Mouse (Mus musculus): ENCODE data around the gene Cdc42ep1. TPM values are rescaled to one million over a fixed set of nuclear protein-coding genes. Genes with fewer than 3 reads are reported as not detected.
A peak's percentile ranks its signal among the peaks of the same experiment; 100 is the strongest.
"Not testable (repeated sequence)": the region's sequence is repeated elsewhere in the genome, so short reads cannot be mapped to it uniquely, and the experiment has no call there.

Gene Cdc42ep1
- total RNA-seq, 2 experiments from 2014 or later: 14.4 to 16.5 TPM

- DNase-seq (ENCODE audit: low spot score in 2 of 2): no peak
- intact Hi-C loops (cut with DNase I): no loop called here
Observed at GRCm38 (mm10) chr15:78844791-78845190, 2.4 kb downstream of the Cdc42ep1 start.

DNA sequence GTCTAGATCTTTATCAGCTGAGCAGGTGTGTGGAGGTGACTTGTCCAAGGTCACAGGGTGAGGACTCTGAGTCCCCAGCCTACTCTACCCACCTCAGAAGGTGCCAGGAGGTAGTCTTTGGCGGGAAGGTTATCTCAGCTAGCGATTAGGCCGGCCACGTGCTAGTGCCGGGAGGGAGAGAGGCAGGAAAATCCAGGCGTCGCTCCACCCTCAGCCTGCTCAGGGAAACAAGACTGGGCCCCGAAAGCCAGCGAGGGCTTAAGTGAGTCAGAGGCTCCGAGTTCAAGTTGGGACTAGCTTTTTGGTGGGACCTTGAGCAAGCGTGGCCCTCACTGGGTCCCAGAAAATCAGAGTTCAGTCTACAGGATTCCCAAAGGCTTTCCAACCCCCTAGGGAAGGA lies 2.9 kb downstream of the Cdc42ep1 start:
- DNase-seq (ENCODE audit: low spot score in 2 of 2): no peak
- intact Hi-C loops (cut with DNase I): no loop called here

DNA sequence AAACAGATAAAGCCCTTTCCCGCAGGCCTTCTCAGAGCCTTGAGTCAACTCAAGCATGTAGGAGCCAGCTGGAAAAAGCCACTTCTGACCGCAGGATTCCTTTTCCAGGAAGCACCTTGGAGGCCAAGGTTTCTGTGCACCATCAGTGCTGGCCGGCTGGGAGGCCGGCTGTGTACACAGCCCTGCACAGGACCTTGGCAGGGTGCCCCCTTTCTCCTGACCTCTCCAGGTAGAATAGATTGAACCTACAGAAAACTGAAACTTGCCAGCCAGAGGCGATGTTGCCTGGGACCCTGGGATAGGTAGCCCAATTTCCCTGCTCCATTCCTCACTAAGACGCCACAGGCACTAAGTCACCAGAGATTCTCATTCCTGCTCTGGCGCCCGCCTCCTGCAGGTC lies 3.4 kb downstream of the Cdc42ep1 start:
- intact Hi-C loops (cut with DNase I): no loop called here
- no peak for DNase-seq (ENCODE audit: low spot score in 2 of 2)

- no peak for DNase-seq (ENCODE audit: low spot score in 2 of 2)
- intact Hi-C loops (cut with DNase I): no loop called here
Observed at GRCm38 (mm10) chr15:78846352-78846751, 3.9 kb downstream of the Cdc42ep1 start.

DNA sequence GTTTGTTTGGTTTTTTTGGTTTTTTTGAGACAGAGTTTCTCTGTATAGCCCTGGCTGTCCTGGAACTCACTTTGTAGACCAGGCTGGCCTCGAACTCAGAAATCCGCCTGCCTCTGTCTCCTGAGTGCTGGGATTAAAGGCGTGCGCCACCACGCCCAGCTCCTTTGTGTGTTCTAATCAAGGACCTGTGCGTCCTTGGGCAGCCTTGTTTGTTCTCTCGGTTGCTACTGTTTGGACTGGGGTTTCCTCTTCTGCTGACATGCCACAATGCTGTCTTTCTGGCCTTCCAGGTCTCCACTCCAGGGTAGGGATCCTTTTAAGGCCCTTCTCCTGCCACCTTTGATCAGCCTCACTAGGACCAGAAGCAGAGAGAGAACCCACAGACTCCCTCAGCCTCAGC lies 4.4 kb downstream of the Cdc42ep1 start:
- DNase-seq (ENCODE audit: low spot score in 2 of 2); intact Hi-C loops (cut with DNase I): not testable (repeated sequence)

- peak; percentile 59 to 73 for DNase-seq (ENCODE audit: low spot score in 2 of 2)
- intact Hi-C loops (cut with DNase I): loop anchor here (2.0 kb wide), 1 partner anchor 22 kb away; no protein-coding TSS in a partner anchor
Observed at GRCm38 (mm10) chr15:78848467-78848866, 6.0 kb downstream of the Cdc42ep1 start.

GRCm38 (mm10) chr15:78849485-78849884 lies 7.1 kb downstream of the Cdc42ep1 start:
- no peak for DNase-seq (ENCODE audit: low spot score in 2 of 2)
- intact Hi-C loops (cut with DNase I): loop anchor here (2.0 kb wide), 1 partner anchor 23 kb away; no protein-coding TSS in a partner anchor

DNA sequence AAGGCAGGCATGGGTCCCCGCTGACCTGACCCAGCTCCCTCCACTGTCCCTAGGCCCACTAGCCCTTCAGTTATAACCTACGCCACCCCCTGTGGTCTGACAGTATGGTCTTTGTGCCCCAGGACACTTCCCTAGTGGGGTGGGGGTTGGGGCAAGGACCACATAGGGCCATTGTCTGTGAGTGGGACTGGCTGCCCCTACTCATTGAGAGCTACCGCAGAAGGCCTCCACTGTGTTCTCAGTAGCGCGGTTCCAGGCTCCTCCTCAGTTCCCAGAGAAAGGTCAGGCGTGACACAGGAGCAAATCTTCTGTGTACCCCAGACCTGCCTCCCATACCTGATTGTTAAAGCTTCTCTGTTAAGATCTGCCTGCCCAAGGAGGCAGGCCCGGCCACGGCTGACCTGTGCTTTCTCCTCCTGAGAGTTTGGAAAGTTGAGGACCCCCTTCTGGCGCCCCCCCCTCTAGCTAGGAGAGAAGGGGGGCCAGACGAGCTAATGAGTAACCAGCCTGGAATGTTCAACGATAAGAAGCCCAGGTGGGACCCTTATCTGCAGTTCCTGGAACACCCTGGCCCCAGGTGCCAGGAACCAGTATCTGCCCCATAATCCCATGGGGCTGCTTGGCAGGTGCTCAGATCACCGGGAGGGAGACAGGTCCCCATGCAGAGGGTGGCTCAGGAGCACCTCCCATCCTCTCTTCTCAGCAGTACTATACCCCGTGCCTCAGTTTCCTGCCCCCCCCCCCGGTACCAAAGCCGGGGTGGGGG lies 7.8 kb downstream of the Cdc42ep1 start:
- no peak for DNase-seq (ENCODE audit: low spot score in 2 of 2)
- intact Hi-C loops (cut with DNase I): loop anchor here (5.0 kb wide), 1 partner anchor 228 kb away; no protein-coding TSS in a partner anchor

DNA sequence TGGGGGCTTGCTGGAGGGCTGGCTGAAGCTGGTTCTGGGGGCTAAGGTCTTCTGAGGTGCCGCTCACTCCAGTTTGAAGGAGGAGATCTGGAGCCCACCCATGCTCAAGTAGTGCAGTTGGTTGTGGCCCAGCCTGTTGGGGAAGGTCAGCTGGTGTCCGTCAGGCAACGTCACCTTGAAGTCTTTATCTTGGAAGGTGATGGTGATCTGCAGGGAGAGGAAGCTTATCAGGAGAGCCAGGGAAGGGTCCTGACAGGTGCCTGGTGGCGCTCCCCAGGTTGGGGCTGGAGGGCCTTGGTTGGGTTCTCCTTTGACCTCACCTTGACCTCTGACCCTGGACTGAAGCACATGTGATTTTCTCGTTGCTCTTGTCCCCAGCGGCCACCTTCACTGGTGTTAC lies 8.5 kb downstream of the Cdc42ep1 start:
- no peak for DNase-seq (ENCODE audit: low spot score in 2 of 2)
- intact Hi-C loops (cut with DNase I): loop anchor here (5.0 kb wide), 1 partner anchor 229 kb away; no protein-coding TSS in a partner anchor

DNA sequence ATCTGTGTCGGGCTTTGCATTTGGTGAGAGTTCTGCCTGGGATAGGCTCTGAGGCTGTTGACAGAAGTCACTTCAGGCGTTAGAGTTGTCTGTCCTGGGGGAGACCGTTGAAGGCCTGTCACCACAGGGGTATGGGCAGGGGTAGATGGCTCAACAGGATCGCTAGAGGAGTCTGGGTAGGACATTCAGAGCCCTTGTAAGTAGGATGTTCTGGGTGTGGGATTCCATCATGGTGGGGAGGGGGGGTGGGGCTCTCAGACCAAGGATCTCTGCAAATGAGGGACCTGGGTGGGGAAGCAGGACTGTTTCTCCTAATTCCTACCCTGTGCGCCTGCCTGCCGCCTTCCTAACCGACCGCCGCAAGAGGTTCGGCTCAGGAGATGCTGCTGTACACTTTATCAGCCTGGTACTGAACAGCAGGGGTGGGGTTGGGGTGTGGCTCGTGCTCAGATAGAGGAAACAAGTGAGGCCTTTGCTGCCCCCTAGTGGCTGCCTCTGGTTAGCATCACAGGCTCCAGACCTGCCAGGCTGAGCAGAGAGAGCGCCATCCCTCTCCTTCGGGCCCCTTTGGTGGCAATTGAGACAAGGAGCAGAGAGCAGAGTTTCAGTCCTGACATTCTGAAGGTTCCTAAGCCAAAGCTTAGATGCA lies 9.2 kb downstream of the Cdc42ep1 start:
- intact Hi-C loops (cut with DNase I): loop anchor here (5.0 kb wide), 1 partner anchor 229 kb away; no protein-coding TSS in a partner anchor
- DNase-seq (ENCODE audit: low spot score in 2 of 2): peak; percentile 85 to 87

DNA sequence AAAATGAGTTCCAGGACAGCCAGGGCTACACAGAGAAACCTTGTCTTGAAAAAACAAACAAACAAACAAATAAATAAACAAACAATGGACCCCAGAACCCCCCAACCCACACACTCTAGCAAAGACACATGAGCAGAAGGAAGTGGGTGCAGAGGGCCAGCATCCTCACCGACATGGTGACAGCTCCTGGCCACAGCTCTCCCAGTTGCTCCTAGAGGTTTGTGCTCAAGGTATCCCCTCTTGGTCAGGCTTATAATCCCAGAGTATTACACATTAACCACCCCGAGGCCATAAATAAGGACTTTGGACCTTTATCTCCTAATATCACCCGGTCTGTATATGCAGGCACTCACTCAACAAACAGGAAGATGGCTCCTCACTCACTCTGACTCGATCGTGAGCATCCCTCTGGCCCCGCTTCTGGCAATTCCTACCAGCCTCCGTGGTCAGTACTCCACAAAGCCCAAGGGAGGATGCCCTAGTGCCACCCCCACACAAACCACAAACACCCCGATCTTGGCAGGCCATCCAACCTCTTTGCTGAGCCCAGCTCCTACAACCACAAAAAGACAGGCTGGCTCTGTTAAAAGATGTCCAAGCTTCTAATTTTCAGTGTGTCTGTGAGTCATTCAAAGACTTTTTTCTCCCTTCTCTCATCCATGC lies 13.0 kb downstream of the Cdc42ep1 start, which contains the start of gene Lgals2:
Gene Lgals2 (minus strand): TSS at position 227 of the 663 bp plus-strand sequence.
- no peak for DNase-seq (ENCODE audit: low spot score in 2 of 2)
- intact Hi-C loops (cut with DNase I): no loop called here

DNA sequence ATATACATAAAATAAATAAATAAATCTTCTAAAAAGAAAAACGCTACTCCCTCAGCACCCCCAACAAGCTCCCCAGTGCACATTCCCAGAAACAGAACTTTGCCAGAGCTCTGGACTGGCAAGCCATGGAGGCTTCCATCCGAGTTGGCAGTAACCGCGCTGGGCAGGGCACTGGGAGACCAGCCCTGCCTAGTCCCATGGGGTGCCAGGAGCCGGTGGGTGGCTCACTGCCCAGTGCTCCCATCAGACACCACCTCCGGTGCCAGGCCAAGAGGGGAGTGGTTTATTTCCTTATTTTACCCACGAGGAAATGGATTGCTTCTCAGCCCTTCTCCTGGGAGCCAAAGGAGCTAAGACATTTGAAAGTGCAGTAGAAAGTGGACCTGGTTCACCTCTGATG lies 14.6 kb downstream of the Cdc42ep1 start:
- no peak for DNase-seq (ENCODE audit: low spot score in 2 of 2)
- intact Hi-C loops (cut with DNase I): no loop called here

DNA sequence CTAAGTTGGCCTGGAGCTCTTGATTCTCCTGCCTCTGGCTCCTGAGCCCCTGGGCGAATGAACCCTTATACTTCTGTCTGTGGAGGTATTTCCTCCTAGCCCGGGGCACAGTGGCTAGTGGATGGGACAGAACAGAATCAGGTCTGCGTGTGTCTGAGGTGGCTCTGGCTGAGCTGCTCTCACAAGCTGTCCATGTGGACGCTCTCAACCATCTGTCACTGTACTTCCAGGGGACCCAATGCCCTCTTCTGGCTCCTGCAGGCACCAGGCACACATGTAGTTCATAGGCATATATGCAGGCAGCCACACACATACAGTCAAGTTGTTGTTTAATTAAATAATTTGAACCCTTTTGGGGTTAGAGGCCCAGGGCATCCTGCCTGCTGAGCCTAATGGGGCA lies 16.9 kb downstream of the Cdc42ep1 start:
- intact Hi-C loops (cut with DNase I): no loop called here

DNA sequence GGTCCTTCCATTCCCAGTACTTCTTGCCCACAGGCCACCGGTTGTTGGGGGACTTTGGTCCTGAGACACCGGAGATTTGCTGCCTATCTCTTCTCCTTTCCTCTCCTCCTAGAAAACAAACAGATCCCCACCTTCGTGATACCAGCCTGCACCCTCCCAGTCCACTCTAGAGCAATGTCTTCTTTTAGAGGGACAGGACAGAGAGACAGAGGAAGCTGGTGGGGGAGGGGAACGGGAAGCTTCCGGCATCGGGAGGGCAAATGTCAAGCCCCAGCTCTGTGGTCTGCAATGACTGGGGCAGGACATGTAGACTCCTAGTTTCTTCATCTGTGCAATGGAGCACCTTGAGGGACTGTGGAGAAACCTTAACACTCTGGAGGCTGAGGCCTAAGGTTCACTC lies 17.3 kb downstream of the Cdc42ep1 start:
- no peak for DNase-seq (ENCODE audit: low spot score in 2 of 2)
- intact Hi-C loops (cut with DNase I): no loop called here

More for the DNA sequence above, 16.9 kb downstream of the Cdc42ep1 start:
- DNase-seq (ENCODE audit: low spot score in 2 of 2): no peak

DNA sequence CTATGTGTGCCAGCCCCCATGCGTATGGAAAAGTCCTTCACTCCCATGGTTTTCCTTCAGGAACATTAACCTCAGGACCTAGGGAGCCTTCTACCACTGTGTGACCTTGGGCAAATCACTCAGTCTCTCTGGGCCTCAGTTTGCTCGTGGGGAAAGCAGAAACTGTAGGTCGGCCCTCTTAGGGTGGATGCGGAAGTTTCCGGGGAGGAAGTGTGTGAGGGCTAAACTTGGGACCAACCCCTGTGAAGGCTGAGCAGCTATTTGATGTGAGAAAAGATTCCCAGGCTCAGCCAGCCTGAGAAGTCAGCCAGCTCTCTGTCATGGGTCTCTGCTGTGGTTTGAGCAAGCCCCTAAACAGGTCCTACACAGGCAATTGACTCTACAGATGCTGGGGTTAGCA lies 19.9 kb downstream of the Cdc42ep1 start:
- intact Hi-C loops (cut with DNase I): no loop called here
- no peak for DNase-seq (ENCODE audit: low spot score in 2 of 2)

- intact Hi-C loops (cut with DNase I): no loop called here
- no peak for DNase-seq (ENCODE audit: low spot score in 2 of 2)
Observed at GRCm38 (mm10) chr15:78863154-78863553, 20.7 kb downstream of the Cdc42ep1 start.

DNA sequence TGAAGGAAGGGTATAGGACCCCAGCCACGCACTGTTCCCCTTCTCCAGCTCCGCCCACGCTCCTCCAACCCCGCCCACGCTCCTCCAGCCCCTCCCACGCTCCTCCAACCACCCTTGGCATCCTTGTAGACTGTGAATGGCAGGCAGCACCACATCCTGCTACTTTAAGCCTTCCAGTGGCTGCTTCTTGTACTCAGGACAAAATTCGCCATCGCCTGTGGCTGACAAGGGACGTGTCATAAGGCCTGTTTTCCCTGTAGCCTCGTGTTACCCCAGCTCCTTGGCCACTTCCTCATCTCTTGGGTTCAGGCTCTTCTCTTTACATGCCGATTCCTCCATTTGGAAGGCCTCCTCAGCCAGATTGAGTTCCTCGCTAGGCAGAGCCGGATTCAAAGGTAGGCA lies 21.4 kb downstream of the Cdc42ep1 start:
- no peak for DNase-seq (ENCODE audit: low spot score in 2 of 2)
- intact Hi-C loops (cut with DNase I): no loop called here

GRCm38 (mm10) chr15:78868398-78868797 lies 26.0 kb downstream of the Cdc42ep1 start:
- DNase-seq (ENCODE audit: low spot score in 2 of 2): no peak

GRCm38 (mm10) chr15:78868826-78869233 lies 26.4 kb downstream of the Cdc42ep1 start:
- no peak for DNase-seq (ENCODE audit: low spot score in 2 of 2)
- intact Hi-C loops (cut with DNase I): loop anchor here (5.0 kb wide), 1 partner anchor 42 kb away; no protein-coding TSS in a partner anchor

More at GRCm38 (mm10) chr15:78868398-78868797, 26.0 kb downstream of the Cdc42ep1 start:
- intact Hi-C loops (cut with DNase I): loop anchor here (5.0 kb wide), 1 partner anchor 41 kb away; no protein-coding TSS in a partner anchor

GRCm38 (mm10) chr15:78869775-78870174 lies 27.4 kb downstream of the Cdc42ep1 start:
- peak in 1 of 2 experiments; percentile 30 for DNase-seq (ENCODE audit: low spot score in 2 of 2)
- intact Hi-C loops (cut with DNase I): loop anchor here (5.0 kb wide), 1 partner anchor 42 kb away; no protein-coding TSS in a partner anchor
